Mouse (Mus musculus) T-helper 2 cell (primary cell): ENCODE data around the gene Epha3.

ENCODE experiments used
- in situ Hi-C: fragments of 300-600 bp; cut with MboI, MseI; formaldehyde crosslinking; loops from one replicate; pipeline ENCODE4 v1.15.1; 2025; ENCODE audit warnings: high pct_unique_total_duplicates

Gene Epha3

DNA sequence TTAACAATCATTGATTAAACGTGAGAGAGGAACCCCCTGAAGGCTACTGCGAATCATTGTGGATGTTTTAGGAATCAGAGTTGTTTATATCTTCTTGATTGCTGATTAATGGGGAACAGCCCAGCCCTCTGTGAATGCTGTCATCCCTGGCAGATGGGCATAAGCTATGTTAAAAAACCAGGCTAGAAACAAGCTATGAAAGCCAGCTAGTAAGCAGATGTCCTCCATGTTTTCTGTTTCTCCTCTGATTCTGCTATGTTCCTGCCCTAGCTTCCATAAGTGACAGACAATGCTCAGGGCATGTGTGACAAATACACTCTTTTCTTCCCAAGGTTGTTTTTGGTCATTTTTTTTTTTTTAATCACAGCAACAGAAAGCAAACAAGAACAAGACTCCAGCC is 206.2 kb downstream of the Epha3 start:
- in situ Hi-C loops: no loop called here

DNA sequence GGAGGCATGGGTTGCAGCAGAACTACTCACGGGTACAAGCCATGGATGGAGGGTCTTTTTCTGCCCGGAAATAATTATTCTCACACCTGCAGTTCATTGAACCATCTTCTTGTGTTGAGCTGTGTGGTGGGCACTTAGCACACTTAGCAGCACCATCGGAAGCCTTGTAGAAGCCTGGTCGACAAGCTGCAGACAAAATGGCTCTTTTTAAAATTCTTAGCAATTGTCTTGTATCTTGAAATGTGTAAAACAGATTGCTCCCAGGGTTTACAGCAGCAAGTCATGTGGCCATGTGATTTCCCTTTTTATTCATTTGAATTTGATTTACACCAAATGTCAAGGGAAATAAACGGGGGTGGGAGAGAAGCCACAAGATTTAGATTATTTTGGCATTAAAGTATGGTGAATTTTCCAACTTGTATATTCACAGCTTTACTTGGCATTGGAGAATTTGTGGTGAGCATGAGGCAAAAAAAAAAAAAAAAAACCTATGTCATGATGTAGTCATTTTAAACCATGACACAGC is 210.5 kb downstream of the Epha3 start:
- in situ Hi-C loops: no loop called here

DNA sequence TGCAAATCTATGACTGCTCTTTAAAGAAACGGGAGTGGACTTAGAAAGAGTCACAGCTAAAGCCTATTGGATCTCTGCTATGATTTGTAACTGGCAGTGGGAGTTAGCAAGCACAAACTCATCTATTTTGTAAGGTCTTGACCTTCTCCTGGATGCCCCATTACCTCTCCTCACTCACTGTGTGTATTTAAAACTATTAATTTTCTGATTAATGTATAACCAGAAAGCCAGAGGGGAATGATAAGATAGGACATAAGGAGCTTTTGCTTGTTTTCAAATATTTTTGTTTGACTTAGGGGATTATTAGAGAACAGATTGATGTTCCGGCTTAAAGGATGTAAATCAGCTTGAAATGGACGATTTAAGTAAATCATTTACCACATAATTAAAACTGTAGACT is 213.2 kb downstream of the Epha3 start:
- in situ Hi-C loops: no loop called here

DNA sequence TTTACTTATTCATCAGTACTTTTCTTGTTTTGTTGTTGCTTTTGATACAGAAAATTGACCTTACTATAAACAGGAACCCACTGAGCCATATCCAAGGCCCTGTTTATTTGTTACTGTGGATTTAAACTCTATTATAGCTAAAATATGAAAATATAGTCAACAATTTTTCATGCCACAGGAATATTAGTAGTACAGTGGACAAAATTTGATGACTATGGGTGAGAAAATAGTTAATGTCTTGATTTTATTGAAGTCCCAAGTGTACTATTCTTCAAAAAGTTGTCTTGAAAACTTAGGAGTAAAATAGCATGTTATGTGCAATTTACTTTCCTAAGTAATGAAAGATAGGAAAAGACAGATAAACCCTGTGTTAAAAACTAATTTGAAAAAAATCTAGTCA is 217.4 kb downstream of the Epha3 start:
- in situ Hi-C loops: no loop called here

DNA sequence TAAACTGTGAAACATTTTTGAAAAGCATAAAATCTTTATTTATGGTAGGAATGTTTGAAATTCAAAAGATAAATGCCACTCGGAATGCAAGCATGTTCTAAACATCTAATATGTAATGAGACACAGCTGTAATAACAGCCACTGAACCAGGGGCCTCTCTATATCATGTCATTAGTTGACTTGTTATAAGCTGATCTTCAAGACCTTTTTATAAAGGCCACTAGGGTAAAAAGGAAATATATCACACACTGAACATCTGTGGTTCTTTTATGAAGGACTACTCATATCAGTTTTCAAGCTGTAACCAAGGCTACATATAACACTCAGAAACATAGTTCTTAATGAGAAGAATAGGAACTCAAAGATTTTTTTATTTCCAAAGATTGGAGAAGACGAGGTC is 221.3 kb downstream of the Epha3 start:
- in situ Hi-C loops: no loop called here

DNA sequence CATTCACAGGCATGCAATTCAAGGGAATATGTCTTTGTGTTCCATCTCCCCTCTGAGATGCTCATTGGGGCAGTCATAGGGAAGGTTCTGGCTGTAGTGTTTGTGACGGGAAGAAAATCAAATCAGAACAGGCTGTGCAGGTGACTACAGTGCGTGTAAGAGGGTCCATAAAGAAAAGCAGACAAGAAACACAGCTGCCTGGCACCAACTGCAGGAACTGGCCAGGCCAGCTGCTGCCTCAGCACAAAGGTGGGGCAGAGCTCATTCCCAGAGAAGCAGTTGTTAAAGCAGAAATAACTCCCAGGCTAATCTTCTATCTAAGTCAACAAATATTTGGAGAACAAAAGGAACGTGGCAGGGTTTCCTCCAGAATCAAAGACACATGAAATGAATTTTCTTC is 222.4 kb downstream of the Epha3 start:
- in situ Hi-C loops: no loop called here

DNA sequence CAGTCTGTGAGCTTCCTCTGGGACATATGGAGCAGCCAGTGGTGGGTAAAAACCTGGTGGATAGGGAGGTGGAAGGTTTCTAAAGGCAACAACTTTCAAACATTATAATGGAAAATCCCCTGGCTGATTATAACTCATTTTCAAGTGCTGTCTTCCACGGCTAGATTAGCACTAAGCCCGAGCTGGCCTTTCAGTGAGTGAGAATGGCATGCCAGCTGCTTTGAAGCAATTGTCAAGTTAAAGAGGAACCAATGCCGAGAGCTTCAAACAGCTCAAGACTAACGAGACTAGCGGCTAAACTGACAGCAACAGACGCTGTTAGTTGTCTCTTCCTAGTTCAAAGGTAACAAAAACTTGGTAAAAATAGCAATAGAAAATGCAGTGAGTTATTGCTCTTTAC is 225.3 kb downstream of the Epha3 start:
- in situ Hi-C loops: no loop called here

DNA sequence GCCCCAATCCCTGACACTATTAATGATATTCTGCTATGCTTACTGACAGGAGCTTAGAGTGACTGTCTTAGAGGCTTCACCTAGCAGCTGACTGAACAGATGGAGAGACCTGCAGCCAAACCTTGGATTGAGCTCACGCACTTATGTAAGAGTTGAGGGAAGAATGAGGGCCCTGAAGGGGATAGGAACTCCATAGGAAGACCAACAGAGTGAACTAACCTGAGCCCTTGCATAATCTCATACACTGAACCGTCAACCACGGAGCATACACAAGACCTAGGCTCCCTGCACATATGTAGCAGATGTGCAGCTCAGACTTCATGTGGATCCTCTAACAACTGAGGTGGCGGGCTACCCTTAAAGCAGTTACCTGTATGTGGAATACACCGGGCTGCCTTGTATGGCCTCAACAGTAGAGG is 230.2 kb downstream of the Epha3 start:
- in situ Hi-C loops: no loop called here

DNA sequence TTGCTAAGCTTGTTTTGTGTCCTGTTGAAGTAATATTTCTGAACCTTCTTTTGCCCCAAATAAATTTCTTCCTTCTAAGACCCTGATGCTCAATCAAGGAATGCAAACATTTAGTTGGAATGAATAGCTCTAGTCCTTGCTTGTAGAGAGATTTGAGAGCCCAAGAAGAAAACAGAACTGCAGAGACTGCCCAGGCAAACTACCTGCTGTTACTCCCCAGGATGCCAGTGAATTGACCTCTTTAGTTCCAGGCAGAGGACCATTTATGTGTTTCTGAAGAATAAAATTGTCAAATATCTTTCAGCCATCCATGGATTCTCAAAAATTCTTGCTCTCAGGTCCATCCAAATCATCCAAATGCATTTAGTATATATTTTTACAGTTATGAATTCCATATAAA is 238.7 kb downstream of the Epha3 start:
- in situ Hi-C loops: loop anchor here (10.0 kb wide), 1 partner anchor 980 kb away; the partner anchor contains the start of gene Csnka2ip

DNA sequence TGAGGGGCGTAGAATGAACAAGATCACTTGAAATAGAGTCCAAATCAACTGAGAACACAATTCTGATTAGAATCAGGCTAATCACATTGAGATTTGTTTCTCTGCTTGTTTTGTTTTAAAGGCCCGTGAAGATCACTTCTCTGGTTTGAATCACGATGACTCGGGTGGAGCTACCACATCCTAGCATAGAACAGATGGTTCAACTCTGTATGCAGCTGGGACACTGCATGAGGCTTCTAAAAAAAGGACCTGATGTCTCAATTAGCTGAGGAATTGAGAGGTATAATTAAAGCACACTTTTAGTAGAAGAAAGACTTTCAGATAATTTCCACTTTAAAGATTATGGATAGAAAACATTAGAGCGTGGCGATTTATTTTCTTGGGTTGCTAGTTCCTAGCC is 242.1 kb downstream of the Epha3 start:
- in situ Hi-C loops: loop anchor here (10.0 kb wide), 1 partner anchor 983 kb away; the partner anchor contains the start of gene Csnka2ip

DNA sequence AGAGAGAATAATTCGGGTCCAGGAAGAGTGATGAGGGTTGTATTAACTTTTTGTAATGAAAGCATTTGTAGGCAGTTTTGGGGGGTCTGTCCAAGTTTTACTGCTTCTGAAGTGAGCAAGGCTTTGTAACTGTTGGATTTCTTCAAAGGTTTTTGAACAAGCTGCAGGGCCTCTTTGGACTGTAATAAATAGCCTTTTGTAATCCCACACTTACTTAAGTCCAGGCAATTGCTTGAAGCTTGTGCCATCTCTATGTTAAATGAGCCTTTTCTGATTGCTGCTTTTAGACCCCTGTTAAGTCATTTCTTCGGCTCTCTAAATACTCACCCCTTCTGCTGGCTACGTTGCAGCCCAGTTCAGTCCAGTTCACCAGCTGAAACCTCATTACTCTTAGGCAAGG is 248.6 kb downstream of the Epha3 start:
- in situ Hi-C loops: no loop called here

DNA sequence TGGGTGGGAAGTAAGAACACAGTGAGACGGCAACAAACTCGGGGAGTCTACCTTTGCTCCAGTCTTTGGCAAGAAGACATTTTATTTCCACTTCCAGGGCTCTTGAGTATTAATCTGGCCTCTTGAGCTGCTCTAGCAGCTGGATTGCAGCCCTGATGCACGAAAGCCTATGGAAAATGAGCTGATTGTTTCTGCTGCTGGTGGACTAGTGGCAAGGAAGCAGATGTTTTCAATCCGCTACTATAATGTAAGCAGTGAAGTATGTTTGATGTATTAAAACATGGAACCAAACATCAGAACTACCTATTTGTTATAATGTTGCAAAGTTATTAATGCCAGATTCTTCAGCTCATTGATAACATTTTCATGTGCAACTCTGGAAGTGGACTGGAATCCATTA is 251.0 kb downstream of the Epha3 start:
- in situ Hi-C loops: no loop called here

DNA sequence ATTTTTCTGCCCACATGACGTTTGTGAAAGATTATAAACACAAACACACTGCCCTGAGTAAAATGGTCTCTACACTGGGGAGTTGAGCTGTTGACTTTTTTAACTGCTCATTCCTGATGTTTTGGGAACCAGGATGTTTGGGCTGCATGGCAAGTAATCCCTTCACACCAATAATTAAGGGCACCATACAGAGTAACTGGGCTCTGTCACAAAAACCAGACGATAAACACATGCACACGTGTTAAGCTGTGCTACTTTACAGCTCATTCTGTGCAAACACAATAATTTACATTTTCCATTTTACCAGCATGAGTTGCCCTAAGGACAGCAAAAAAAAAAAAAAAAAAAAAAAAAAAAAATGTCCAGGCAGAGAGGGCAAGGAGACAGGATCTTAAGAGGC is 263.7 kb downstream of the Epha3 start:
- in situ Hi-C loops: no loop called here

DNA sequence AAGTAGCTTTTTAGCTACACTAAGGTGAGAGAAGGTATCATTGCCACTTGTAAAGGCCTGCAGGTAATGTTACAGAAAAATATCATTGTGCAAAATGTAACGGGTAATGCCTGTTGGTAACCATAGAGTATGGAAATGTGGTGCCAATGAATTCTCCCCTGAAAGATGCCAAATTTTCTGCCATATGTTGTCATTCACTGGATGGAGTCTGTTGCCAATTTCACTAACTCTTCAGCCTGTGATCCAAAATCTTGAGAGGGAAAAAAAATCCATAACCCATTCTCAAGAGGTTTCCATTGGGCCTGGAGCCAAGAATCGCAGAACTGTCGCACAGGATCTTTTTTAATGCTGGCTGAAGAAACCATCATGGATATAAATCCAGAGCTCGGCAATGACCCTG is 269.3 kb downstream of the Epha3 start:
- in situ Hi-C loops: no loop called here

DNA sequence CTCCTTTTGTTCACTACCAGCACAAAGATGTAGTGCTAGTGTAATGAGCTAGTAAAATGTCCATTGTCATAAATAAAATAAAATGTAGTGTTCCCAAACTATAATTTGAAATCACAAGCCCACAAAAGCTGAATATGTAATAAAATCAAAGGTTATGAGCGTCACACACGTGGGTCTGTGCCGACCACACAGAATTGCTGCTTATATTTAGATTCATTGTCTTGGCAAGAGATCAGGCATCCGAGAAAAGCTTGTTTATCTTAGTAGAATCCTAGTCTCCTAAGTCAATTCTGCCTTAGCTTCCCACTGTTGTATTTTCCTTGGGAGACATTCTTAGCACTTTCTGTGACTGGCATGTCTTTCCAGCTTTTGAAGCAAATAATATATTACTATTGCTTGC is 294.2 kb downstream of the Epha3 start:
- in situ Hi-C loops: no loop called here

DNA sequence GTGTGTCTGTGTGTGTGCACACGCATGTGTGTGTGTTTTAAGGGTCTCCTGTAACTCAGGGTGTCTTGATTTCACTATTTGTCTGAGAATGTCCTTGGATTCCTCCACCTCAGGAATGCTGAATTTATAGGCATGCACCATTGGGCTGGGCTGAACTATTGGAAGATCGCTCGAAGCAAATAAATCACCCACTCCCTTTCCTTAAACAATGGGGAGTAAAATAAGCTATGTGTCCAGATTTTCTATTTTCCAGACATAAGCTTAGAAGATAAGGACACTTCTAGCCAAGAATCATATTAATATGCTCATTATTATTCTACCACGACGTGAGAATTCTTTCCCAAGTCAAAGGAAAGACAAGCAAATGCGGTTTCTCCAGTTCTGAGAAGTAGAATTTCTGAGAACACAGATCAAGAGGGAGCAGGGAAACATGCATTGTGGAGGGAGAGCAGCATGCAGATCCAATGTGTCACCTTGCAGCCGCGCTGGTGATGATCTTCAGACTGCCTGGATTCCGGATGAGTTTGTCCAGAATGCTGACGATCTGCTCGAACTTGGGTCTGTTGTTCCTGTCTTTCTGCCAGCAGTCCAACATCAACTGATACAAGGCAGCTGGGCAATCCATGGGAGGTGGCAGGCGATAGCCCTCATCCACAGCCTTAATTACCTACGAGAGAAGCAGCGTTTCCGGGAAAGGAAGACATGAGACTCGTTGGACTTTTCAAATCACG is 297.7 kb downstream of the Epha3 start:
- in situ Hi-C loops: no loop called here

DNA sequence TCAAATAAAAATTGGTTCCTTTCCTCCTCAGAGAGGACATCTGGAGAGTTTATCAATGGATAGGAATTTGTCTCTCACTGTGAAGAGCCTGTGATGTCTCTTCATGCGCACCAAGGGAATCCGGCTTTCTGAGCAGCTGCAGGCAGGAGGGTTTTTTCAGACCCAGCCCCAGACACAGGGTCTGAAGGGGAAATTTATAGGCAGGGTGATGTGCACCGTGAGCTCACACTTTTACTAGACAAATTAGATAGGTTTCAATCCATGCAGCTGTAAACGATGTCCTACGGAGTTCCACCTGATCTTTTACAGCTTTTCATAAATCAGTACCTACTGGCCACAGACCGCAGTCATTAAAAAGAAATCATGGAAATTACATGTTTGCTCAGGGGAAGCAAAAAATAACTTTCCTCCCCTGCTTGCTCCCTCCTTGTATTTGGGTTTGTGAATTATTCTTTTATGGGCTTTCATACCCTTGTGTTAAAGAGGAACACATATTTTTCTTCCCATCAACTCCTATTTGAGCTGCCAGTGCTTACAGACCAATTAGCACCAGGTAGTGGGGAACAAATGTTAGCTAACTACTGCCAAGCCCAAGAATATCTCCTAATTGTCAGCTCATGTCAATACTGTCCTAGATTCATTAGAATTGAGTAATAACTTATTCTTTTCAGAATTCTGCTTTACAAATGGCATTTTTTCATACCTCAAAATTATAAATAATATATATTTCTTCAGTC is 307.4 kb downstream of the Epha3 start:
- in situ Hi-C loops: no loop called here

DNA sequence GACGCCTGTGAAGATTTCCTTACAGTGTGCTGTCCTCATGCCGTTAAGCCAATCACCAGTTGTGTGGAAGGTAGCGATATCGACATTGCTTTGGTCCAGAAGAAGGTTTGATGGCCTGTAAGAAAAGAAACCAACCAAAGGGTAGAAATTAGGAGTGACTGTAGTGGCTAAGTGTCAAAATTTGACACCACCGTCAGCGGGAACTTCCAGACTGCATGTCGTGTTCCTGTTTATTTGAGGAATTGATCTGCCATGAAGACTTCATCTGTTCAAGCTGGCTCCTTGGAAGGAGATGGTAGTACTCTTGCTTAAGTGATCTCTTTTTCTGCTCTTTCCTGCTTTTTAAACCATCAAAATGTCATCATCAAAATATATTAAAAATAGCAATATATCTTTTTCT is 311.4 kb downstream of the Epha3 start:
- in situ Hi-C loops: no loop called here

DNA sequence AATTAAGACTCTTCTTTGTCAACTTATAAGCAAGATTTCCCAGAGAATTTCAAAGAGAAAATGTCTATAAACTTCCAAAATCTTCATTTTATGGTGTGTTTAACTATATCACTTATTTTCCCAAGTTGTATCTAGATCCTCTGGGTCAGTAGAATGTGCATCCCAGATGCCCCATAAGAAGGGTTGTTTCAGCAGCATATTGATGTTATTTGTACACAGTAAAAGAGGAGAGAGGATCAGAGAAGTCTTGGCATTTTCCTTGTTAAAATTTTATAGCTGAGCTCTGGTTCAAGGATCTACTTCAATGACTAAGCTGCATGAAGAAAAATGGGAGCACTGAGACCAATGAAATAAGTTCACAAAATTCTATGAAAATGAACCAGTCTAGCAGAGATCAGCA is 324.5 kb downstream of the Epha3 start:
- in situ Hi-C loops: no loop called here

DNA sequence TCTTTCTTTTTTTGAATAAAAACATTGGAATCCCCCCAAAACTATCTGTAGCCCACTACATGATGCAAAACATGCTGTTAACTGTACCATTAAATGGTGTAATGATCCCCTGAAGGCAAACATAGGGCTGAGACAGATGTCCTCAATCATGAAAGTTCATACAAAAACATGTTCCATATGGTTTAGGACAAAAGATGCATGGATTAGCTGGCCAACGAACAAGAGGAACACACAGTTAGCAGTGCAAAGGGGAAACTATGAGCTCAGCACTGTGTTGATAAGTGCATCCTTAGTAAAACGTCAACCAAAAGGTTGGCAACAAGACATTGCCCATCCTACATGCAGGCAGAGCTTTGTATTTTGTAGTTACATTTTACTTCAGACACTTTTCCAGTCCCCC is 335.2 kb downstream of the Epha3 start:
- in situ Hi-C loops: no loop called here

DNA sequence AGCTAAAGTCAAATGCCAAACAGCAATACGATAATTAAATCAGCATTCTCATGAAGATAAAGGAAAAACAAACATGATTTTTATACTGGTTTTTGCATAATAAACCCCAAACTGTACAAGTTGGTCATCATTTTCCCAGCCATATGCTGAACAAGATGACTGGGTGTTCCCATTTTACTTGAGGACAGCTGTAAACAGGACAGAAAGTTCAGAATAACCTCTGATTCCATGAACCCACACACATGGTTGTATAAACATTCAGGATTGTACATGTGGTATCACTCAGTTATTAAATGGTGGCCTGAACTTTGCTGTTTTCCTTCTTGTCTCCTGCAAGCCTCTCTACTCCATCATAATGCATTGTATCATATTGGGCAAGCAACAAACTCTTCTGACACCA is 346.3 kb downstream of the Epha3 start:
- in situ Hi-C loops: no loop called here

DNA sequence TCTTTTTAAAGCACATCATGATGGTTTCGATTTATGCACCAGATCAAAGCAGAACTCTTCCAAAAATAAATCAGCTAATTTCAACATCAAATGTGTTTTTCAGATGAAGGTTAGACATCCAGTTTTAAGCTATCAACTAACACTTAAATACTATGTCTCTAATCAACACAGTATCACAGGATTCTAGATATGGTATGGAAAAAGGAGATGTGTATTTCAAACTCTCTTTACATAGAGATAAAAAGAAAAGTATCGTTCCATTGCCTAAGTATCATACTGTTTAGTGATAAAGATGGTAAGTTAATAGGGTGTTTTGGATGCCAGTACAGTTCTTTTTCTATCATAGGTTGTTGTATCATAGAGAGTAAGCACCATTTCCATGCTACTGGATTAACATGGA is 353.9 kb downstream of the Epha3 start:
- in situ Hi-C loops: no loop called here

DNA sequence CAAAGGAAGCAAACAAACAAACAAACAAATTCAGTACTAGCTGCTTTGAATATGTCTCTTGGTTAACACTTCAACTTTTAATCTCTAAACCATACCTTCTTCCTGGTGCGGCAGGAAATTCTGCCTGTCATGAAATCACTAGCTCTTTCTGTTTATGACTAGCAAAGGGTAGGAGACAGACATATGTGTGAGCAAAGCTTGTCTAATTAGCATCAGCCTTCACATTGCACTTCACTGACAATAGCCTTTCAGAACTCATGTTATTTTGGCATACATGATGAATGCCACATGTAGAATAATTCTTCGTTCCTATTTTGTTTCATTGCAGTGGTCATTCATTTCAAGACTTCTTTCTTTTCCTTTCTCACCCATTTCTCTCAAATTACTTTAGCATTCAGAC is 357.5 kb downstream of the Epha3 start:
- in situ Hi-C loops: no loop called here
